Mouse (Mus musculus): ENCODE data around the gene Gmds. TPM values are rescaled to one million over a fixed set of nuclear protein-coding genes. Genes with fewer than 3 reads are reported as not detected.

Gene Gmds
- total RNA-seq, 2 experiments from 2014 or later = 2.7 to 2.8 TPM

GRCm38 (mm10) chr13:31779281-31779981 lies 559.1 kb downstream of the Gmds start:
- intact Hi-C loops (cut with DNase I; ENCODE audit: low total_unique reads) = no loop called here

GRCm38 (mm10) chr13:31775762-31776161 lies 562.8 kb downstream of the Gmds start:
- no peak for DNase-seq
- intact Hi-C loops (cut with DNase I; ENCODE audit: low total_unique reads) = no loop called here

More at GRCm38 (mm10) chr13:31779281-31779981, 559.1 kb downstream of the Gmds start:
- DNase-seq = no peak

DNA sequence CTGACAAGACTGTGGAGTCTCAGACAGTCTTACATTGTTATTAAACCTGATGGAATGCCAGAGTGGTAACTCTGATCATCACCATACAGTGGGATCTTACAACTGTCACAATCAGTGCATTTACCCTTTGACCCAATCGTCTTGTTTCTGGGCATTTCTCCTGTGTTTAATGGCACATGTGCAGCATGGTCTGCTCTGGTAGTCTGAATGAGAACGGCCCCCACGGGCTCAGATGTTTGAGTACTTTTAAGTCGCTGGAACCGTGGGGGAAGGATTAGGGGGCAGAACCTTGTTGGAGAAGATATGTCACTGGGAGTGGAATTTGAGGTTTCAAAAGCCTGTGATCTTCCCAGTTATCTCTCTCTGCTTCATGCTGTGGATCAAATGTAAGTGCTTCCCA lies 565.7 kb downstream of the Gmds start:
- DNase-seq = no peak
- intact Hi-C loops (cut with DNase I; ENCODE audit: low total_unique reads) = no loop called here
